Mouse (Mus musculus): ENCODE data around the gene Kalrn.

Kalrn gene

DNA sequence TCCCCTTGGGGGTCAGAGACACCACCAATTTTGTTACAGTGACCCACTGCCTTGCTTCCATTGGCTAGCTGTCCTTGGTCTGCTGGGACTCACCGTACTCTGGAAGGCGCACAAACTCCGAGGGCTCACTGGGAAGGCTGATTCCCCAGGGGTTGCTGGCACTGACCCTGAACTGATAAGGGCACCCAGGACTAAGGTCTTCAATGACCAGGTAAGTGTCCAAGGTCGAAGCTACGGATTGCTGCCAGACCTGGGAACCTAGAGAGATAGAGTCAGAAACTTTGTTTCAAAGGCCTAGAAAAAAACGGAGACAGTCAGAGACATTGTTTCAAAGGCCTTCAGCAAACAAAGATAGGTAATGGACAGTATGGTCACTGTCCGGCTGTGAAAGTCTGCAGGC lies 586.3 kb downstream of the Kalrn start:
- DNase-seq (ENCODE audit: low spot score), result no peak

DNA sequence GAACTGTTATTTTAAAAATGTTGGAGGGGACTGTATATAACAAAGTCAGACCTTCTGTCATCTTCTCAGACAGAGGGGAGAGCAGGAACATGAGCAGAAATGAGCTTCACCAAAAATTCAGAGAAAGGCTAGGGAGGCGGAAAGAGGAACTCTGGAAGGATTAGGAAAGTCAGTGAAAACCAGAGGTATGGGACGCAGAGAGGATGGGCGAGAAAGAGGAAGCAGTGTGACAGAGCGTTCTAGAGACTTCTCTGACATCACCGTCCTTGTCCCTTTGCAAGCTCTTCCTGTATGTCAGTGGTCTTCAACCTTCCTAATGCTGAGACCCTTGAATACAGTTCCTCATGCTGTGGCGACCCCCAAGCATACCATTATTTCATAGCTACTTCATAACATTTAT lies 588.0 kb downstream of the Kalrn start:
- DNase-seq (ENCODE audit: low spot score), result no peak

DNA sequence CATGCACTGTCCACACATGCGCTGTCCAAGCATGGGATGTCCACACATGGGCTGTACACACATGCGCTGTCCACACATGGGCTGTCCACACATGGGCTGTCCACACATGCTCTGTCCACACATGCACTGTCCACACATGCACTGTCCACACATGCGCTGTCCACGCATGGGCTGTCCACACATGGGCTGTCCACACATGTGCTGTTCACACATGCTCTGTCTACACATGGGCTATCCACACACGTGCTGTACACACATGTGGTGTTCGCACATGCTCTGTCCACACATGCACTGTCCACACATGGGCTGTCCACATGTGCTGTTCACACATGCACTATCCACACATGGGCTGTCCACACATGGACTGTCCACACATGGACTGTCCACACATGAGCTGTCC lies 589.6 kb downstream of the Kalrn start:
- no peak for DNase-seq (ENCODE audit: low spot score)

DNA sequence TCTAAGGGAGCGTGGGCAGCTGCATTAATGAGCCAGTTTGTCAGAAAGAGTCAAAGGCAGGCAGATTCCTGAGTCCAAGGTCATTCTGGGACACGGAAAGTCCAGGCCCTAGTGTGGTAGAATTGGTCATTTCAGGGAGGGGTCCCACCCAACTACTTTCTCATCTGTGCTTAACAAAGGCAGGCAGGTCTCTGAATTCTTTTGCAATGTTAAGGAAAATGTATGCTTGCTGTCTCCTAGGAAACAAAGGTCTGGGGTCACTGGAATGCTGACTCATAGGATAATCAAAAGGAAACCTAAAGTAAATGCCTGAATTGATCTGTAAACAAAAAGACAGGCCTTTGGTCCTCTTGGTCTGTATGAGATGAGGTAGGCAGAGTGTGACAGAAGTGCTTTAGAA lies 593.5 kb downstream of the Kalrn start:
- DNase-seq (ENCODE audit: low spot score), result no peak

DNA sequence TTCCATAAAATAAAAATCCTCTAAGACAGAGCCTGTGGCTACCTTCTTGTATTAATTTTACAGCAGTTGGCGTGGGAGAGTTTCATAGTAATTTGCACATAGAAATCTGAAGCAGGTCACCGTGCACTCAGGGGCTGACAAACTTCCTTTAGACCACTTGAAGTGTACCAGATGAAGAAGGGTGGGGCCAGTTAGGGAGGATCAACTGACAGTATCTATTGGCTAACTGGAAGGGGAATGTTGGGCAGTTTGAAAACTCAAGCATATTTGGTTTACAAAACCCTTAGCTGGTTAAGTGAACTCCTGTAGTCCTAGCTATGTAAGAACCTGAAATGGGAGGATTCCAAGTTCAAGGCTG lies 606.1 kb downstream of the Kalrn start:
- no peak for DNase-seq (ENCODE audit: low spot score)

DNA sequence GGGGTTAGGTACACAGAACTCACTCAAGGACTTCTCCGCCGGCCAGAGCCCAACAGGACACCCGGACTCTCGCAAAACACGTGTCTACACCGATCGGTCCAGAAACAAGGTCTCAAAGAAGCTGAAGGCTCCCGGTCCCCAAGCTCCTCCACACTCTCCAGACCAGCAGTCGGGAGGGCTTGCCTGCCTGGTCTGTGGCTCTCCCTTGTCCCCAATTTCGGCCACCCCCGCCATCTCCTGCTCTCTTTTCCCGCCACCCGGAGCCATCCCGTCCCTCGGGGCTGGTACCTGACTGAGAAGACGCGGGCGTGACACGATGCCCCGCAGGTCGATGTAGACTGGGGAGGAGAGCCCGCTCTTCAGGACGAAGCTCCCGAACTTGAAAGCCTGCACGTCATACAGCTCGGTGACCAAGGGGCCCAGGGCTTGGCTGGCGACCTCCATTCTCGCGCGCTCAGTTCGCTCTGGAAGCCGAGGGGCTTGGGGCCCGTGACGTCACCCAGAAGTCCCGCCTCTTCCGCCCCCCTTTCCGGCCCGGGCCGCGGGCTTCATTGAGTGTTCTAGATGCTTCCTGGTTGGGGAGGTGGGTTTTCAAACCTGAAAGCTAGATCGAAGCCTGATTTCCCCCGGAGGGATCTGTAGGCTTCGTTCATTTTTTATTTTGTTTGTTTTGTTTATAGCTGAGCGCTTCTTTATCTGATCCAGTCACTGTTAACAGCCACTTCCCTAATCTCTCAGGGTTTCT lies 606.6 kb downstream of the Kalrn start, which contains the start of gene Umps:
TSS of gene Umps (minus strand) at position 501 of the 745 bp plus-strand sequence.
- DNase-seq (ENCODE audit: low spot score), result peak; percentile 72

DNA sequence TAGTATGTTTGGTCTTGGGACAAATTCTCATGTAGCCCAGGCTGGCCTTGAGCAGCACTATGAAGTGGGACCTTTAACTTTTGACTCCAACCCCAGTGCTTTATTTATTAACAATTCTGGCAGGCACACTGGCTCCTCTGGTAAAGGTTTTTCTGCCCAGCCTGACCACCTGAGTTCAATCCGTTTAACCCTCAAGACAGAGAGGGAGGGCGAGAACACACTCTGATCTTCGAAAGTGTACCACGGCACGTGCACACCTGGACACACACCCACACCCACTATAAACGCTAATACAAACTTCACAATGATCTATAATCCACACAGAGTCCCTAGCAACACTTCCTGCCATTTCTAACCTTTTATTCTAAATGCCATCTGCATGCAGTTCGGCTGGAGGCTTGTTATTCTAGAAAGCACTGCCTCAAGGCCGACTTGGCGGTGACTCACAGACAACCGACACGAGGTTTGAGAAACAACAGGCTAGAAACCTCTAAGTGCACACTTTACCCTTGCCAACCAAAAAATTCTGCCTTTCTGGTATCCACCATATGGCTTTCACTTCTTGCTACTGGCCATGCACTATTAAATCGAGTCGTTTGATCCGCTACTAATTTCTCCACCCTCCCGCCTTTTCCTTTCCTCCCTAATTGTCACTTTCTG lies 607.3 kb downstream of the Kalrn start:
- DNase-seq (ENCODE audit: low spot score), result no peak

DNA sequence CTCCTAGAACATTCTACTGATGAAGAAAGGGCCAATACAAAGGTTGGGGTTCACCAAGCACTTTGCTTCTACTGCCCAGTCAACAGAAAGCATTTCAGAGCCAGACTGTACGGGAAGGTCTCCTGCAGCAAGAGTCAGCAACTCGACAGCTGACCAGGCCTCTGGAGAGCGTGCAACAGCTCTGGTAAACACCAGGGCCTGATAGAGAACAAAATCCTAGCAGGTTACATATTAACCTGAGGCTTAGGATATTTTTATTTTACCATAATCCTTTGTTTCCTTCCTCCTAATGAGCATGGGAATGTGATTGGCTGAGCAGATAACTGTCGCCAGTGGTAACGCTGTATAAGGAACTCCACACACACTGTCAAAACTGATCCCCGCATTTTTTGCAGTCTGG lies 609.8 kb downstream of the Kalrn start:
- DNase-seq (ENCODE audit: low spot score), result no peak

DNA sequence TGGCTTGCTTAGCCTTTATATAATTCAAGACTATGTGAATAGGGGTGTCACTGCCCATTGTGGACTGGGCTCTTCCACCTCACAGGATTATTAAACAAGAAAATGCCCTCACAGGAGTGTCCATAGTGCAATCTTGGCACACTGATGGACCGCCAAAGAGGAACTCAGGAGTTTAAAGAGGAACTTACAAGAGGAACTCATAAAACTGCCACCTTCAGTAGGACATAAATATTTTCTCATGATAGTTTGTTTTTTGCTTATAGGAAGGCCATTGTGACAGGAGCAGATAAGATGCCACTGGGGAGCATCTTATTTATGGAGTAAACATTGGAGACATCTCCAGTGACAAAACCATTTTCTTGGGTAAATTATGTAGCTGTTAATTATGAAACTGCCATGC lies 618.5 kb downstream of the Kalrn start:
- no peak for DNase-seq (ENCODE audit: low spot score)

DNA sequence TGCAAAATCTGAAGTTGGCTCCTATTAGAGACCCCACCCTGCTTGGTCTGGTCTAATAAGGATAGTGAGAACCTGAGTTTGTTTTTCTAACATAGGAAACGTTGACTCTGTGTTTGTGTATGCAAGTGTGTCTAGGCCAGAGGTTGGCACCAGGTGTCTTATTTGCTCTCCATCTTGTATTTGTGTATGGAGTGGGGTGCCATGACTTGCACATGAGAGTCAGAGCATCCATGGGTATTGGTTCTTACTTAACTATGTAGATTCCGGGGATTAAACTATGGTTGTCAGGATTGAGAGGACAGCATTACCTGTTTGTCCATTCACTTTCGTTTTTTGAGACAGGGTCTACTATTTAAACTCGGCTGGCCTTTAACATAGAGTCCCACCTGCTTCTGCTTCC lies 620.3 kb downstream of the Kalrn start:
- DNase-seq (ENCODE audit: low spot score), result no peak

DNA sequence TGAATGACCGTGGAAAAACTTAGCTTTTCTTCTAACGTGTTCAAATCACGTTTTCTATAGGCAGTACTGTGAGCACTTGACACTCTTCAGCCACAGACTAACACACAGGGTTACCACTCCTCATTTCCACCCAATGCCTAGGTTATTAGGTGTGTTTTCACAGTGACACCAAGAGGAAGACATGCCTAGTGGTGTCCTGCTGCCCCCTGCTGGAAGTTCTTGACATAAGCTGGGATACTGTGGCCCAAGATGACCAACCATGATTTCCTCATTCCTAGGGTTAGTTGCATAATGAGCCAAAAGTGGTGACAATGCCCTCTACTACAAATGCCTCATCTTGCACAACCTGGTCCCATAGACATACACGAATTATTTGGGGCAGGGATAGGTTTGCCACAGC lies 622.5 kb downstream of the Kalrn start:
- peak; percentile 80 for DNase-seq (ENCODE audit: low spot score)

DNA sequence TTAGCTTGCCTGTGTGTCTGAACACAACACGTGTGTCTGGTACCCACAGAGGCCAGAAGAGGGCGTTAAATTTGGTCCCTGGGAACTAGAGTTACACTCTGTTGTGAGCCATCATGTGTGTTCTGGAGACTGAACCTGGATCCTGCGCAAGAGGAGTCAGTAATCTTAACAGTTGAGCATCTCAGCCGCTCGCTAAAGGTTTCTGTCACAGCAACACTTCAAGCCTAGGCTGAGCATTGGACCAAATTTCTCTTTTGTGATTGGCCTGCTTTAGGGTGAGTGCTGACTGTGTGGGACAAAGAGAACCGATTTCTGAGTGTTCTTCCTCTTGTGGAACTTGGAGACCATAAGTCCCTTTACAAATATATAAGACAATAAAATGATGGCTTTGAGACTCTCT lies 622.9 kb downstream of the Kalrn start:
- DNase-seq (ENCODE audit: low spot score), result no peak

DNA sequence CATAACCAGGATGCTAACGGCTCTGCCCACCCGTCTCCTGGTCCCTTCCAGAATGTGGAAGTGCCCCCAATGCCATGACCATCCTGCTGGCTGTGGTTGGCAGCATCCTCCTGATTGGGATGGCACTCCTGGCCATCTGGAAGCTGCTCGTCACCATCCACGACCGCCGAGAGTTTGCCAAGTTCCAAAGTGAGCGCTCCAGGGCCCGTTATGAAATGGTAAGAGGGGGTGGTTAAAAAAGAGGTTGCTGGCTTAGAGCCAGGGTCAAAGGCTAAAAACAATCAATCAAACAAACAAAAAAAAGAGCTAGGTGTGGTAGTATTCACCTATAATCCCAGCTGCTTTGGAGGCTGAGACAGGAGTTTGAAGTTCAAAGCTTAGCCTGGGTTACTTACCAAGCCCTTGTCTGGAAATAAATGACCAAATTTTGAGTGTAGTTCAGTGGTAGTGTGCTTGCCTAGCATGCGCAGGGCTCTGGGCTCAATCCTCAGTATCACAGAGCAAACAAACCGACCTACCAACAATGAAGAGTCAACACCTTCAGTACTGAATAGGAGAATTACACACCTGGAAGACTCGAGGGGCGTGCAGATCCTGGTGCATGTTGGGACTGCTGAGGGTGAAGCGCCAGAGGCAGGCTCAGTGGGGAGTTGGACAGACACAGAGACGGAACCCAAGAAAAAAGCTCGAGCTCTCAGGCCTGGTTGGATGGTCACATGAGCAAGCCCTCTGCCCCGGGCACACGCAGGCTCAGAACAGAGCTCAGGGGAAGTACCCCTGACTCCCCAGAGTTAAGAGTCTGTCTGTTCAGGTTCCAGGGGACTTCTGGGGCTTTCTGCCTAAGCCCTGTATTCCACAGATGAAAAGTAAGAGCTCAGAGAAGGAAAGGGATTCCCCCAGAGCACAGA lies 625.4 kb downstream of the Kalrn start:
- no peak for DNase-seq (ENCODE audit: low spot score)

DNA sequence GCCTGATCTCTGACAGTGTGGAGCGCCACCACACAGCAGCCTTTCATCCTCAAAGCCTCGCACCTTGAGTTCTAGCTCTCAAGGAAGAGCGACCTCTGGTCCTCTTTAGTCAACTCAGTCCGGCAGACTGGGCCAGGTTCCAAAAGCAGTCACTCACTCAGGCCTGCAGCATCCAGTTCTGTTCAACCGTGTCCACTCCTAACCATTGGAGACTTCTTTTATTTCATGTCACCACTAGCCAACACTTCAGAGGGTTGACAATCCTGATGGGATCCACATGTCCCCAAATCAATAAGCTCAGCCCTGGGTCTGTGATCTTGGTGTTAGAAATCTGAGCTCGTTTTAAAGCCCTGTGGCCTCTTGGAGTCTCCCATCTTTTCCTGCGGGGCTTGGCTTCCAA lies 627.3 kb downstream of the Kalrn start:
- no peak for DNase-seq (ENCODE audit: low spot score)

DNA sequence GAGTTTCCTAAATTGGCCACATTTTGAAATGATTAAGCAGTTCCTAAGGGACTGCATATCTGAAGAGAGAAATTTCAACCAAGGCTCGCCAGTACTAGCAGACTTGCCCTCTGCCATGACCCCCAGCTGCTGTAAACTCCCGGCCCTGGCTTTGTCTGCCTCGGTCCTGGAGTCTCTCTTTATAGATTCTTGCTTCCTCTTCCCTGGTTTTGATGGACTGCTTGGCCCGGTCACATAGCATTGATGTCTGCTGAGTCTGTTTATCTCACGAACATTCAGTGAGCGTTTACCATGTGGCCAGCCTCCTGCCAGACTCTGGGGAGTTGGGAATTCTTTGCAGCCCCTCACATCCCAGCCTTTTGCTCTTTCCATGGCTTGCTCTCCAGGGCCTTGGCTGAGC lies 628.6 kb downstream of the Kalrn start:
- no peak for DNase-seq (ENCODE audit: low spot score)

DNA sequence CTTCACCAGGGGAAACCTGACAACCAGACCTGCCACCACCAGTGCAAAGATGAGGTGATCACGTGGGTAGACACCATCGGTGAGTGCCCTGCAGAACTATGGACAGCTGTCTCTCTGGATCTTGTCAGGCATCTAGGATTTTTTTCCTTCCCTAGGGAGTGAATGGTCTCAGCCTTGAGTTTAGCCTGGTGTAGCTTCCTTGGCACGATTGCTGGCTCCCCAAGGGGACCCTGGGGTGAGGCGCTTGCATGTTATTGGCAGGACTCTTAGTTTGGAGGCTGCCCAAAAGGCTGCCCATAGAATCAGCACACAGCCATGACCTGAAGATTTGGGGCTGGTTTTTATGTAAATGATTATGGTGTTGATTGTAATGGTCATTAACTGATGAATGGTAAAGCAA lies 629.2 kb downstream of the Kalrn start:
- DNase-seq (ENCODE audit: low spot score), result no peak

DNA sequence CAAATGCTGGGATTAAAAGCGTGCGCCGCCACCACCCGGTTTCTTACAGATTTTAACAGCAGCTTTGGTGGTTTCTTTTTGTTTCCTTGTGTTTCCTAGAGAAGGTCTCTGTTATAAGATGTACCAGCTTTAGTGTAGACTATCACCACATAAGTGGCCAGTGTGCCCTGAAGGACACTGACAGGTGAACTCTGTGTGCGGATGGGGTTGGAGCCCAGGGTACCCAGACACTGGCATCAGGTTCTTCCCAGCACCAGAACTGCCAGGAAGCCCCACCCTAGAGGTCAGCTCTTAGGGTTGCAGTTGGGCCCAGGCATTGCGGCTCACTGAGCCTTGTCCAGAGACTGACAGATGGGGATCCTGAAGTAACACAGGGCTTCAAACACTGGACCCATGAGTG lies 629.9 kb downstream of the Kalrn start:
- no peak for DNase-seq (ENCODE audit: low spot score)

DNA sequence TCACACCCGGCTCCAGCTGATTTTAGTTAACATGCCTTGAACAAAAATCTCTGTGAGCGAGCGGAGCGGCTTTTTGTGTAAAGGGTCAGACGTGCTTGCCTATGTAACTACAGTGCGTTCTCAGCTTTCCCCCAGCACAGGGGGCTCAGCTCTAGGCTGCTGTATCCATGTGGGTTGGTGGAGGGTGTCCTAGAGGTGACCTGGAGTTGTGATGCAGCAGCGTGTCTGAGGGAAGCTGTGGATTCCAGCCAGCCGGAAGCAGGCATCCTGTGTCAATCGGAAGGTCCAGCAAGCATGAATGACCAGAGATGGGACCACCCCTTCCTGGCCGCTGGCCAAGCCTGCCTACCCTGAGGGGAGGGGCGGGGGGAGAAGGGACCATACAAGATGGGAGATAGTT lies 631.0 kb downstream of the Kalrn start:
- no peak for DNase-seq (ENCODE audit: low spot score)

DNA sequence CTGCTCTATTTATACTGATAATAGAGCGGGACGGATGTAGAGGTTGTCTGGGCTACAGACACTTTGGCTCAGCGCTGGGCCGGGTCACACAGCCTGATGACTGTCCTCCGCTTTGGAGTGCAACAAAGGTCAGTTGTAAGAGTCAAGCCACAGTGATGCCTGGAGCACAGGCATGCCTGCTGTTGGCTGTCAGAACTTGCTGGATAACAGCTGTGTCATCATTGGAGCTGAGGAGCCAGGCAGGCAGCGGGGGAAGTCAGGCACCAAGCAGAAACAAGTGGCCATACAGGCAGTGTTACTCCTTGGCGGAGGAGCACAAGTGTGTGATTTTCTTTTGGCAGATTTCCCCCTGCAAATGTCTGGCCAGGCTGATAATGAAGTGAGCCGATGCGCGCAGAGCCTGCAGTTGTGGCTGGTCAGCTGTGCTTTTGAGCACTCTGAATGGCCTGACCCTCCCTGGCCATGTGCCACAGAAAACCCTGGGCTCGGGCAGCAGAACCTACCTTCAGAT lies 632.0 kb downstream of the Kalrn start:
- no peak for DNase-seq (ENCODE audit: low spot score)

DNA sequence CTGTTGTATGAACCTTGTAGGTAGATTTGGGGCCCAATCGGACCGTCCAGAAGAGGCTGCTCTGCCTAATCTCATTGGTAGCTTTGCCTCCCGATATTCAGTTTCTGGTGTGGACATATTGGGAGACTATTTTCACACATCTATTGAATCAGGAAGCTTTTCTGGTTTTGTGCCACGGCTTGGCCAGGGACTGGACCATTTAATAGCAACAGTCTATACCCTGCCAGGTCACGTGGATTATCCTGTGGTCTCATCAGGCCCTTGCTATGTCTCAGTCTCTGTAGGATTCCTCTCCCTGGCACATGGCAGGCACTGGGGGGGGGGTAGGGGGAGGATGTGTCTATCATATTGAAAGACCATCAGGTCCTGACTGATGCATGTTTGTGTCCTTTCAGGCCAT lies 633.2 kb downstream of the Kalrn start:
- DNase-seq (ENCODE audit: low spot score), result no peak

DNA sequence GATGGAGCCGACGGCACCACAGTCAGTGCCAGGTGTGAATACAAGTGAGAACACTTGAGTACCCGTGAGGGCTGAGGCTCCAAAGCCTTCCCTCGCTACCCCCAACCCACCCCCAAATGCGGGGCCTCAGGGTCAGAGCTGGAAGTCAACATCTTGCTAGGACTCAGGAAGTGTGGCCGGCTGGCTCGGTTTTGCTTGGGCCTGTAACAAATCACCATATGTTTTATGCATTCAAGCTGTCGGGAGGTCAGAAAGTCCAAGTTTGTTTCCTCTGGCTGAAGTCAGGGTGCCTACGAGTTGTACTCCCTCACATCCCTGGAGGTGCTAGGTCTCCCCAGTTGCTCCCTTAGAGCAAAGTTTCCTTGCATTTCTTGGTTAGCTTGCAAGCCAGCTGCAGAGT lies 633.7 kb downstream of the Kalrn start:
- DNase-seq (ENCODE audit: low spot score), result no peak

DNA sequence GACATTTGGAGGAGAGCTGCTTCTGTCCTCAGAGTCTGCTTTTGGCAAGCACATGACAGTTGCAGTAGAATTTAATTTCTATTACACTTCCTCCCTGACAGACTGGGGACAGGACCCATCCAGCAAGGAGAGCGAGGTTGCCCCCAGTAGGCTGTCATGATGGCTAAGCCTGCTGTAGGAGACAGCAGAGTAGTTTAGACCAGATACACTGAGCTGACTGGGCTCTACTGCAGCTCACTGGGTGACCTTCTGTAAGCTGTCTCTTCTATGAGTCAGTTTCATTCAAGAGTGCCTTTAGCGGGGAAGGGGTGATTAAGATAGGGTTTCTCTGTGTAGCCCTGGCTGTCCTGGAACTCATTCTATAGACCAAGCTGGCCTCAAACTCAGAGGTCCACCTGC lies 634.2 kb downstream of the Kalrn start:
- DNase-seq (ENCODE audit: low spot score), result no peak
